Mouse (Mus musculus): ENCODE data around the gene Thsd4.

GRCm38 (mm10) chr9:60551238-60551637, 29.4 kb upstream of the Thsd4 start:
- no peak for TF ChIP-seq POLR2A (IDR thresholded peaks at IDR 0.05; ENCODE audit: insufficient read depth, low read length)
- TF ChIP-seq CTCF (IDR thresholded peaks at IDR 0.05; ENCODE audit: low read depth, low read length): peak; percentile 28
- TF ChIP-seq EP300 (IDR thresholded peaks at IDR 0.05; ENCODE audit: insufficient read depth, low read depth, low read length): no peak
